Mouse (Mus musculus): ENCODE data around the gene Rab3il1. TPM values are rescaled to one million over a fixed set of nuclear protein-coding genes. Genes with fewer than 3 reads are reported as not detected.
A peak's percentile ranks its signal among the peaks of the same experiment; 100 is the strongest.

Rab3il1 gene
- polyA plus RNA-seq, 1 experiment from 2014 or later: 20.7 TPM

- Histone ChIP-seq H3K36me3 (no peaks in the 10 kb centered on the region), H3K27ac (replicated peaks) (no peak overlapping the region), H3K4me1 (replicated peaks) (no peaks in the 10 kb centered on the region), H3K9me3 (no peaks in the 10 kb centered on the region), H3K4me3 (no peak overlapping the region), H3K27me3 (no peaks in the 10 kb centered on the region), H3K9ac (no peak overlapping the region), H3K4me2 (no peak overlapping the region)
- 71% methylated on average over 13 of the region's 13 CpGs for WGBS
- ATAC-seq (ENCODE audit: low FRiP score, low read depth): no peak
These were observed 2.6 kb upstream of the Rab3il1 start for GRCm38 (mm10) chr19:9998736-9999486.

GRCm38 (mm10) chr19:10000330-10000729, 1.1 kb upstream of the Rab3il1 start:
- H3K9me3 ChIP-seq: no peaks in the 10 kb centered on the region
- no peaks in the 10 kb centered on the region for H3K27me3 ChIP-seq
- no peak overlapping the region for H3K9ac ChIP-seq
- H3K4me3 ChIP-seq: no peak overlapping the region
- no peaks in the 10 kb centered on the region for H3K4me1 ChIP-seq (replicated peaks)
- ATAC-seq (ENCODE audit: low FRiP score, low read depth): peak; percentile 62; the same call in 1 of the 2 replicates
- H3K4me2 ChIP-seq: no peak overlapping the region
- H3K27ac ChIP-seq (replicated peaks): no peak overlapping the region
- WGBS: 26% methylated on average over 3 of the region's 3 CpGs
- H3K36me3 ChIP-seq: no peaks in the 10 kb centered on the region

GRCm38 (mm10) chr19:10003696-10004095, 2.2 kb downstream of the Rab3il1 start:
- Histone ChIP-seq H3K9me3 (no peaks in the 10 kb centered on the region), H3K36me3 (no peaks in the 10 kb centered on the region), H3K27me3 (no peaks in the 10 kb centered on the region), H3K4me1 (replicated peaks) (no peaks in the 10 kb centered on the region), H3K4me2 (no peak overlapping the region), H3K4me3 (no peak overlapping the region), H3K9ac (no peak overlapping the region), H3K27ac (replicated peaks) (no peak overlapping the region)
- 100% methylated on average over 1 of the region's 1 CpGs for WGBS
- no peak for ATAC-seq (ENCODE audit: low FRiP score, low read depth)

DNA sequence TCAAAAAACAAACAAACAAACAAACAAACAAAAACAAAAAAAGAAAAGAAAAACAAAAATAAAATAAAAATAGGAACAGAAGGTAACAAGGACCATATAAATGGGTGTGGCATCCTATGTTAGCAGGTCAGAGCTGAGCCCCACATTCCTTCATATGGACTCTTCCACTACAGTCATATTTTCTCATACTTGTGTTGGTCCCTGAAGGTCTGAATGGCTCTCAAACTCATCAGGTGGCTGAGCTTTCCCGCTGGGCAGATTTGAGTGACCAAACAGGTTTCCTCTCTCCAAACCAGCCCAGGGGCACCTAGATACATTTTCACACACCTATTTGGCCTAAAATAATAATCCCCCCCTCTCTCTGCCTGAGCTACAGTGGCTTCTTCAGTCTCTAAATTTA, 9.9 kb downstream of the Rab3il1 start:
- Histone ChIP-seq H3K9me3 (no peaks in the 10 kb centered on the region), H3K27ac (replicated peaks) (no peak overlapping the region), H3K4me2 (no peak overlapping the region), H3K4me3 (no peak overlapping the region), H3K4me1 (replicated peaks) (no peaks in the 10 kb centered on the region), H3K36me3 (no peaks in the 10 kb centered on the region), H3K27me3 (no peaks in the 10 kb centered on the region), H3K9ac (no peak overlapping the region)
- WGBS: 79% methylated on average over 1 of the region's 1 CpGs
- ATAC-seq (ENCODE audit: low FRiP score, low read depth): no peak

DNA sequence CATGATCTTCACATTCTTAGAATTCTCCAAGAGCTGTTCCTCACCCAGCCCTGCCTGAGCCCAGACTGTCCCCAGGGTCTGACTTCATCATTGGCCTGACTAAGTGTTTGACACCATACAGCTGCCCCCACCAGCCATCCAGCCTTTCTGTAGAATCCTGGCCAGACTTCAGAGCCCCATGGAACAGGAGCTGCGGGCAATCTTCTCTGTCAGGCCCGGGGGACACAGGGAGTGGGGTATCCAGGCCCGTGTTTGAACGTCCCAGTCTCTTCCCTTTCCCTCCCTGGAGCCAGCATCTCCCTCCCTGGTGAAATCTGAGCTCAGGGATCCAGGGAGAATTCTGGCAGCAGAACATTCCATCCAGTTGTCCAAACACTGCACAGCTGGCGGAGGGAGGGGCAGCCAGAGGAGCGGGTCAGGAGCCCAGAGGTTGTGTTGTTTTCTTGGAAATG, 11.4 kb downstream of the Rab3il1 start:
- H3K4me2 ChIP-seq: no peak overlapping the region
- H3K4me1 ChIP-seq (replicated peaks): peaks cover 4% of the 10 kb centered on the region
- ATAC-seq (ENCODE audit: low FRiP score, low read depth): no peak
- no peaks in the 10 kb centered on the region for H3K27me3 ChIP-seq
- no peak overlapping the region for H3K4me3 ChIP-seq
- no peak overlapping the region for H3K27ac ChIP-seq (replicated peaks)
- H3K36me3 ChIP-seq: no peaks in the 10 kb centered on the region
- H3K9ac ChIP-seq: no peak overlapping the region
- no peaks in the 10 kb centered on the region for H3K9me3 ChIP-seq
- 66% methylated on average over 6 of the region's 6 CpGs for WGBS

DNA sequence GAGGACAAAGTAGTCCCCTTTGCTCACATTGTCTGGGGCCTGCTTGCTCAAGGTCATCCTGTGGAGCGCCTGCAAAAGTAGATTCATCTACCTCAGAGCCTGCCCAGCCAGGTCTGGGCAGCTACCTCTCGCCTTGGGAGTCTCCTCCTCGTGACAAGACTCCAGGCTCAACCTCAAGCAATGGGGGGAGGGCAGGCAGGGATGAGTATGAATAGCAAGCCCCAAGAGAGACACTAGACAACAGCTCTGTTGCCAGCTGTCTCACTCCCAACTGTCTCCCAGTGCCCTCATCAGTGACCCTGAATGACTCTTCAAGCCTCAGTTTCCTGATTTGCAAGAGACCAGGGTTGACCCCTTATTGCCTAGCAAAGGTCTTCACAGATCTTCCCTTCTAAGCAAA, 11.9 kb downstream of the Rab3il1 start:
- no peaks in the 10 kb centered on the region for H3K9me3 ChIP-seq
- no peak overlapping the region for H3K4me2 ChIP-seq
- H3K9ac ChIP-seq: no peak overlapping the region
- ATAC-seq (ENCODE audit: low FRiP score, low read depth): no peak
- peaks cover 7% of the 10 kb centered on the region for H3K4me1 ChIP-seq (replicated peaks)
- H3K4me3 ChIP-seq: no peak overlapping the region
- H3K27ac ChIP-seq (replicated peaks): no peak overlapping the region
- no peaks in the 10 kb centered on the region for H3K27me3 ChIP-seq
- no peaks in the 10 kb centered on the region for H3K36me3 ChIP-seq
- WGBS: 64% methylated on average over 3 of the region's 3 CpGs

- no peak for ATAC-seq (ENCODE audit: low FRiP score, low read depth)
- no peak overlapping the region for H3K4me3 ChIP-seq
- no peak overlapping the region for H3K4me2 ChIP-seq
- H3K9me3 ChIP-seq: no peaks in the 10 kb centered on the region
- no peak overlapping the region for H3K27ac ChIP-seq (replicated peaks)
- H3K4me1 ChIP-seq (replicated peaks): peaks cover 12% of the 10 kb centered on the region
- H3K27me3 ChIP-seq: no peaks in the 10 kb centered on the region
- 83% methylated on average over 5 of the region's 5 CpGs for WGBS
- no peak overlapping the region for H3K9ac ChIP-seq
- H3K36me3 ChIP-seq: no peaks in the 10 kb centered on the region
These were observed 12.4 kb downstream of the Rab3il1 start for GRCm38 (mm10) chr19:10013913-10014312.

GRCm38 (mm10) chr19:10014824-10015223, 13.4 kb downstream of the Rab3il1 start:
- no peak overlapping the region for H3K9ac ChIP-seq
- H3K4me2 ChIP-seq: no peak overlapping the region
- H3K36me3 ChIP-seq: no peaks in the 10 kb centered on the region
- no peaks in the 10 kb centered on the region for H3K9me3 ChIP-seq
- peaks cover 21% of the 10 kb centered on the region for H3K4me1 ChIP-seq (replicated peaks)
- ATAC-seq (ENCODE audit: low FRiP score, low read depth): no peak
- H3K4me3 ChIP-seq: no peak overlapping the region
- no peak overlapping the region for H3K27ac ChIP-seq (replicated peaks)
- H3K27me3 ChIP-seq: no peaks in the 10 kb centered on the region
- 78% methylated on average over 13 of the region's 13 CpGs for WGBS

- H3K9me3 ChIP-seq: no peaks in the 10 kb centered on the region
- H3K4me3 ChIP-seq: no peak overlapping the region
- H3K27me3 ChIP-seq: no peaks in the 10 kb centered on the region
- H3K4me2 ChIP-seq: no peak overlapping the region
- no peaks in the 10 kb centered on the region for H3K36me3 ChIP-seq
- ATAC-seq (ENCODE audit: low FRiP score, low read depth): no peak
- WGBS: 77% methylated on average over 4 of the region's 4 CpGs
- H3K27ac ChIP-seq (replicated peaks): no peak overlapping the region
- peaks cover 21% of the 10 kb centered on the region for H3K4me1 ChIP-seq (replicated peaks)
- H3K9ac ChIP-seq: no peak overlapping the region
These were observed 14.0 kb downstream of the Rab3il1 start for GRCm38 (mm10) chr19:10015442-10015841.

- Histone ChIP-seq H3K9ac (no peak overlapping the region), H3K9me3 (no peaks in the 10 kb centered on the region), H3K27me3 (no peaks in the 10 kb centered on the region), H3K4me3 (no peak overlapping the region), H3K27ac (replicated peaks) (no peak overlapping the region), H3K4me1 (replicated peaks) (peaks cover 21% of the 10 kb centered on the region), H3K36me3 (no peaks in the 10 kb centered on the region), H3K4me2 (no peak overlapping the region)
- ATAC-seq (ENCODE audit: low FRiP score, low read depth): no peak
- 86% methylated on average over 4 of the region's 4 CpGs for WGBS
These were observed 14.7 kb downstream of the Rab3il1 start for GRCm38 (mm10) chr19:10016151-10016550.

DNA sequence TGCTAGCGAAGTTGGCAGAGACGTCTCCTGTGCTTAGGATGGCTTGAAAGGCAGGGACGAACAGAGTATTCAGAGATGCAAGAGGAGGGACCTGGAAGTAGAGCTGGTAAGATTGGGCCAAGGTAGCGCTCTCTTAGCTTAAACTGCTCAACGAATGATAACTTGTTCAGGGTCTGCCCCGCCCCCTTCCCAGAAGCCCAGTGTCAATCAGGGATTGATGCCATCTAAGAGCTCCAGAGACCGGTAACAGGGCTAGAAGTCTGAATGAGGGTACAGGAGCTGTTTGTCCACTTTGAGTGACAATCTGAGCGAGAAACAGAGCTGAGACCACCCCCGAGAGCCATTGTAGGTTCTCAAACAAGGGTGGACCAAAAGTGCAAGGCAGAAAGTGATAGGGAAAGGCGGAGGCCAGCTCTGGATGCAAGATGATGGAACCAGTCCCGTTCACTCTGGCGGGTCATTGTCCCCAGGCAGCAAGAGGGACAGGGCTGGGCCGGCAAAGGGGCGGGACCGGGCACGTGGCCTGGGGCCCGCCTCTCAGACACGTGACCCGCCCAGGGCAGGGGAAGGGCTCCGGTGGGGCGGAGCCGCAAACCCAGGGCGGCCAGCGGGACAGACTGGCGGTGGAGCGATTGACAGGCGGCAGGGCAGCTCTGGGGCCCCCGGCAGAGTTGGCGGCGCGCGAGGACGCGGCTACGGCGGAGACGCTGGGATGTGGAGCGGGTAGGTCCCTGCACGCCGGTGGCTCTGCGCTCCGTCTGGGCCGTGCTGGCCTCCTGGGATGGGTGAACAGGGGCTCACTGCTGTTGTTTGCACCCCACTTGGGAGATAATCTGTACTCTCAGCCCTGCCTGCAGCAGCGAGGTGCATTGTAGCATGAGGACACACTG, 16.4 kb downstream of the Rab3il1 start:
- Histone ChIP-seq H3K4me3 (peak overlapping the region; percentile 61), H3K4me1 (replicated peaks) (peaks cover 28% of the 10 kb centered on the region), H3K36me3 (no peaks in the 10 kb centered on the region), H3K27me3 (no peaks in the 10 kb centered on the region), H3K9me3 (no peaks in the 10 kb centered on the region), H3K9ac (peak overlapping the region; percentile 72), H3K4me2 (peak overlapping the region; percentile 88), H3K27ac (replicated peaks) (peak overlapping the region; percentile 45; the same call in 1 of the 2 replicates)
- ATAC-seq (ENCODE audit: low FRiP score, low read depth): peak; percentile 95
- 6% methylated on average over 44 of the region's 44 CpGs for WGBS

DNA sequence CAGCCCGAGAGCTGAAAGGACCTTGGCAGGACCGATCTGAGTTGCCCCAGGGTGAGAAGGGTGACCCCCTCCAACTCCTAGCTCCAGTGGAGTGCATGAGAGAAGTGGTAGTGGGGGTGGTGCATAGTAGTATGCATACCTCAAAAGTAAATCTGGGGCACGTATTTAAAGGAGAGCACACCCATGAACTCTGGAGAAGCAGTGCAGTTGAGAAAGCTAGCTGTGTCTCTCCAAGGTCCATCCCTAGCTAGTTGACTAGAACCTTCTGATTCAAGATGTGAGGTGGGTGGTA, 17.0 kb downstream of the Rab3il1 start:
- H3K27ac ChIP-seq (replicated peaks): no peak overlapping the region
- peak overlapping the region; percentile 88 for H3K4me2 ChIP-seq
- peak overlapping the region; percentile 72 for H3K9ac ChIP-seq
- no peaks in the 10 kb centered on the region for H3K36me3 ChIP-seq
- peak overlapping the region; percentile 61 for H3K4me3 ChIP-seq
- H3K27me3 ChIP-seq: no peaks in the 10 kb centered on the region
- WGBS: 4% methylated on average over 3 of the region's 3 CpGs
- peaks cover 28% of the 10 kb centered on the region for H3K4me1 ChIP-seq (replicated peaks)
- ATAC-seq (ENCODE audit: low FRiP score, low read depth): no peak
- no peaks in the 10 kb centered on the region for H3K9me3 ChIP-seq
